Mouse (Mus musculus): ENCODE measurements around the gene Ssr2. TPM values are rescaled to one million over a fixed set of nuclear protein-coding genes. Genes with fewer than 3 reads are reported as not detected.
A peak's percentile ranks its signal among the peaks of the same experiment; 100 is the strongest.

Gene Ssr2
- polyA plus RNA-seq, 1 experiment = 77.2 TPM

- WGBS = 82% methylated on average over 12 of the region's 12 CpGs
- no peak for DNase-seq (ENCODE audit: low read depth in 1 of 2, low spot score in 2 of 2)
- Histone ChIP-seq H3K27me3 (ENCODE audit: control insufficient read depth, insufficient read depth, low read length) (no peaks in the 10 kb centered on the region), H3K36me3 (ENCODE audit: control insufficient read depth, insufficient read depth, low read length) (peaks cover 73% of the 10 kb centered on the region), H3K4me3 (ENCODE audit: extremely low read depth, insufficient read depth, insufficient read length) (no peak overlapping the region), H3K4me1 (ENCODE audit: control insufficient read depth, insufficient read depth, insufficient read length) (peaks cover 11% of the 10 kb centered on the region; the same call in 1 of the 2 replicates), H3K27ac (ENCODE audit: insufficient read depth, low read length) (no peak overlapping the region)
- TF ChIP-seq CTCF (IDR thresholded peaks at IDR 0.05; ENCODE audit: extremely low read depth, insufficient read depth, insufficient read length, insufficient replicate concordance) = peak; percentile 63; the same call in 1 of the 2 replicates
- TF ChIP-seq POLR2A (IDR thresholded peaks at IDR 0.05; ENCODE audit: low read depth, low read length) = no peak
These were observed 56.4 kb downstream of the Ssr2 start for GRCm38 (mm10) chr3:88631921-88632587.

GRCm38 (mm10) chr3:88633056-88633455, 57.4 kb downstream of the Ssr2 start:
- Histone ChIP-seq H3K4me3 (ENCODE audit: extremely low read depth, insufficient read depth, insufficient read length) (no peak overlapping the region), H3K4me1 (ENCODE audit: control insufficient read depth, insufficient read depth, insufficient read length) (peaks cover 9% of the 10 kb centered on the region; the same call in 1 of the 2 replicates), H3K27ac (ENCODE audit: insufficient read depth, low read length) (no peak overlapping the region), H3K36me3 (ENCODE audit: control insufficient read depth, insufficient read depth, low read length) (peaks cover 76% of the 10 kb centered on the region), H3K27me3 (ENCODE audit: control insufficient read depth, insufficient read depth, low read length) (no peaks in the 10 kb centered on the region)
- 93% methylated on average over 10 of the region's 10 CpGs for WGBS
- no peak for DNase-seq (ENCODE audit: low read depth in 1 of 2, low spot score in 2 of 2)
- TF ChIP-seq CTCF (IDR thresholded peaks at IDR 0.05; ENCODE audit: extremely low read depth, insufficient read depth, insufficient read length, insufficient replicate concordance) = no peak
- TF ChIP-seq POLR2A (IDR thresholded peaks at IDR 0.05; ENCODE audit: low read depth, low read length) = no peak

DNA sequence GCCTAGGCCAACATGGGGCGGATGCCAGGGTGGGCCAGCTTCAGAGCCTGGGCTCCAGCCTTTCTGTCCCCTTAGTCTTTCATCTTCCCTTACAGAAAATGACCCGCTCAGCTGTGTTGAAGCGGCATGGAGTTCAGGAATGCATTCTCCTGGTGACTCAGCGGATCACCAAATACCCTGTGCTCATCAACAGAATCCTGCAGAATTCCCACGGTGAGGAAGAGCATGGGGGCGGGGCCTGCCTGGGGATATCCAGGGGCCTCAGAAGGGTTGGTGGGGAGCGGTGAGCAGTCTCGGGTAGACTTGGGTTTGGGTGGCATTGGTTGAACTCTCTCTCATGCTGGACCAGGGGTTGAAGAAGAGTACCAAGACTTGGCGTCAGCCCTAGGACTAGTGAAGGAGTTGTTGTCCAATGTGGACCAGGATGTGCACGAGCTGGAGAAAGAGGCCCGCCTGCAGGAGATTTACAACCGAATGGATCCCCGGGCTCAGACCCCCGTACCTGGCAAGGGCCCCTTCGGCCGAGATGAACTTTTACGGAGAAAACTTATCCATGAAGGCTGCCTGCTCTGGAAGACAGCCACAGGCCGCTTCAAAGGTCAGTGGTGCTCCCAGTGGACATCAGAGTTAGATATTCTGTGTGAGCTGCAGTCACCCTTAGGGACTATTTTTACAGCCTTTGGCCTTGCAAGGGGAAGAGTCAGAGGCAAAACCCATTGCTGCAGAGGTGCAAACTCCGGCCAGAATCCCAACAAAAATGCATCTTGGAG, 60.0 kb downstream of the Ssr2 start:
- peaks cover 76% of the 10 kb centered on the region for H3K36me3 ChIP-seq (ENCODE audit: control insufficient read depth, insufficient read depth, low read length)
- no peak overlapping the region for H3K4me3 ChIP-seq (ENCODE audit: extremely low read depth, insufficient read depth, insufficient read length)
- peaks cover 4% of the 10 kb centered on the region; the same call in 1 of the 2 replicates for H3K4me1 ChIP-seq (ENCODE audit: control insufficient read depth, insufficient read depth, insufficient read length)
- DNase-seq (ENCODE audit: low read depth in 1 of 2, low spot score in 2 of 2) = no peak
- no peaks in the 10 kb centered on the region for H3K27me3 ChIP-seq (ENCODE audit: control insufficient read depth, insufficient read depth, low read length)
- 95% methylated on average over 19 of the region's 19 CpGs for WGBS
- H3K27ac ChIP-seq (ENCODE audit: insufficient read depth, low read length) = no peak overlapping the region
- TF ChIP-seq POLR2A (IDR thresholded peaks at IDR 0.05; ENCODE audit: low read depth, low read length) = no peak
- no peak for TF ChIP-seq CTCF (IDR thresholded peaks at IDR 0.05; ENCODE audit: extremely low read depth, insufficient read depth, insufficient read length, insufficient replicate concordance)

DNA sequence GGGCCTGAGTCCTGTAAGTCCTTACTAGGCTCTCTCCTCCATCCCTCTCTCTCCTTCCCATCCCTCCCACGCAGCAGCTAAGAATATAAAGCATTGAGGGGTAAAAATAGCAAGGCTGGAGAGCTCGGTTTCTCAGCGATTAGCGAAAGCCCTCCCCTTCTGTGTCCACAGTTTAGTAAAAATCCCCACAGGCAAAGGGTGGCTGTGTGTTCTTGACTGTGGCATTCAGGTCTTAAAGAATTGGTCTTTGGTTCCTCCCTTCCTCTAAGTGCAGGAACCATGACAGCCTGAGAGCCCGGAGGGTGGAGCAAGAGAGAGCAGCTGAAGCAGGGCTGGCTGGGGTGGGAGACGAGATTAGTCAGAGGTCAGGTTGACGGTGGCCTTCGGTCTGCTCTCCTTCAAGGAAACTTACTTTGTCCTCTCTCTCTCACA, 60.9 kb downstream of the Ssr2 start:
- Histone ChIP-seq H3K4me3 (ENCODE audit: extremely low read depth, insufficient read depth, insufficient read length) (no peak overlapping the region), H3K4me1 (ENCODE audit: control insufficient read depth, insufficient read depth, insufficient read length) (no peaks in the 10 kb centered on the region), H3K36me3 (ENCODE audit: control insufficient read depth, insufficient read depth, low read length) (peaks cover 73% of the 10 kb centered on the region), H3K27ac (ENCODE audit: insufficient read depth, low read length) (no peak overlapping the region), H3K27me3 (ENCODE audit: control insufficient read depth, insufficient read depth, low read length) (no peaks in the 10 kb centered on the region)
- no peak for DNase-seq (ENCODE audit: low read depth in 1 of 2, low spot score in 2 of 2)
- TF ChIP-seq CTCF (IDR thresholded peaks at IDR 0.05; ENCODE audit: extremely low read depth, insufficient read depth, insufficient read length, insufficient replicate concordance) (no peak), POLR2A (IDR thresholded peaks at IDR 0.05; ENCODE audit: low read depth, low read length) (no peak)
- WGBS = 93% methylated on average over 8 of the region's 8 CpGs

DNA sequence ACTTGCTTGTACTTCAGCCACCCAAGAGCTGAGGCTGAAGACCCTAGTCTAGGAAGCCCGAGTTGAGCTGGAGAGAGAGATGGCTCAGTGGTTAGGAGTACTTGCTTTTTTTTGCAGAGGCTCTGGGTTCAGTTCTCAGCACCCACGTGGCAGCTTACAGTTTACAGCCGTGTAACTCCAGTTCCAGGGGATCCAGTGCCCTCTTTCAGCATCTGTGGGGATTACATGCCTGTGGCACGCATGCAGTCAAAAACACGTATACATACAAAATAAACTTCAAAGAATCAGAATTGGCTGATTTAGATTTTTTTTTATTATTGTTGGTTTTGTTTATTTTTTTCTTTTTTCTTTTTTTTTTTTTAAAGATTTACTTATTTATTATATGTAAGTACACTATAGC, 61.5 kb downstream of the Ssr2 start:
- no peak overlapping the region for H3K27ac ChIP-seq (ENCODE audit: insufficient read depth, low read length)
- H3K4me1 ChIP-seq (ENCODE audit: control insufficient read depth, insufficient read depth, insufficient read length) = no peaks in the 10 kb centered on the region
- peaks cover 71% of the 10 kb centered on the region for H3K36me3 ChIP-seq (ENCODE audit: control insufficient read depth, insufficient read depth, low read length)
- WGBS = 97% methylated on average over 5 of the region's 5 CpGs
- H3K27me3 ChIP-seq (ENCODE audit: control insufficient read depth, insufficient read depth, low read length) = no peaks in the 10 kb centered on the region
- no peak overlapping the region for H3K4me3 ChIP-seq (ENCODE audit: extremely low read depth, insufficient read depth, insufficient read length)
- DNase-seq (ENCODE audit: low read depth in 1 of 2, low spot score in 2 of 2) = no peak
- TF ChIP-seq CTCF (IDR thresholded peaks at IDR 0.05; ENCODE audit: extremely low read depth, insufficient read depth, insufficient read length, insufficient replicate concordance) = no peak
- TF ChIP-seq POLR2A (IDR thresholded peaks at IDR 0.05; ENCODE audit: low read depth, low read length) = no peak

Other genes starting within 250 kb of the Ssr2 start
- 1.1 and 1.6 TPM in 2 replicates for gene Tmem79, start 239.7 kb upstream of the Ssr2 start, polyA plus RNA-seq (2012; rRNA removed)
- gene Smg5, start 239.6 kb upstream of the Ssr2 start, polyA plus RNA-seq (2012; rRNA removed) = 64.6 and 70.3 TPM in 2 replicates
- gene Paqr6, start 211.3 kb upstream of the Ssr2 start, polyA plus RNA-seq (2012; rRNA removed) = 4.3 and 4.4 TPM in 2 replicates
- gene Bglap3, start 203.1 kb upstream of the Ssr2 start, polyA plus RNA-seq (2012; rRNA removed) = 0.21 and 0.27 TPM in 2 replicates
- not detected in 2 replicates for gene Bglap2, start 197.2 kb upstream of the Ssr2 start, polyA plus RNA-seq (2012; rRNA removed)
- gene Bglap, start 191.4 kb upstream of the Ssr2 start, polyA plus RNA-seq (2012; rRNA removed) = 0.41 and 0.43 TPM in 2 replicates
- gene Pmf1, start 165.5 kb upstream of the Ssr2 start, polyA plus RNA-seq (2012; rRNA removed) = 67.6 and 105 TPM in 2 replicates
- gene Slc25a44, start 150.7 kb upstream of the Ssr2 start, polyA plus RNA-seq (2012; rRNA removed) = 13.9 and 17.1 TPM in 2 replicates
- 54.3 and 67.0 TPM in 2 replicates for gene Sema4a, start 114.7 kb upstream of the Ssr2 start, polyA plus RNA-seq (2012; rRNA removed)
- 51.3 and 72.3 TPM in 2 replicates for gene Lmna, start 65.9 kb upstream of the Ssr2 start, polyA plus RNA-seq (2012; rRNA removed)
- gene Mex3a, start 43.5 kb upstream of the Ssr2 start, polyA plus RNA-seq (2012; rRNA removed) = 1.00 and 1.0 TPM in 2 replicates
- 1.0 and 1.3 TPM in 2 replicates for gene Rab25, start 27.6 kb upstream of the Ssr2 start, polyA plus RNA-seq (2012; rRNA removed)
- gene Lamtor2, start 22.8 kb upstream of the Ssr2 start, polyA plus RNA-seq (2012; rRNA removed) = 104 and 141 TPM in 2 replicates
- gene Ubqln4, start 22.1 kb upstream of the Ssr2 start, polyA plus RNA-seq (2012; rRNA removed) = 32.5 and 33.7 TPM in 2 replicates
- gene Arhgef2, start 30.1 kb downstream of the Ssr2 start, polyA plus RNA-seq (2012; rRNA removed) = 120 and 146 TPM in 2 replicates
- not detected in 2 replicates for gene Rxfp4, start 77.3 kb downstream of the Ssr2 start, polyA plus RNA-seq (2012; rRNA removed)
- 36.0 and 40.5 TPM in 2 replicates for gene Khdc4, start 109.9 kb downstream of the Ssr2 start, polyA plus RNA-seq (2012; rRNA removed)
- 28.3 and 32.9 TPM in 2 replicates for gene Rit1, start 141.0 kb downstream of the Ssr2 start, polyA plus RNA-seq (2012; rRNA removed)
- 3.6 and 5.0 TPM in 2 replicates for gene Syt11, start 199.3 kb downstream of the Ssr2 start, polyA plus RNA-seq (2012; rRNA removed)